Mouse (Mus musculus): Measurements from ENCODE around the gene Pth. TPM values are rescaled to one million over a fixed set of nuclear protein-coding genes. Genes with fewer than 3 reads are reported as not detected.

Gene Pth
- not detected for polyA plus RNA-seq (2017; shearing (Covaris generic))

DNA sequence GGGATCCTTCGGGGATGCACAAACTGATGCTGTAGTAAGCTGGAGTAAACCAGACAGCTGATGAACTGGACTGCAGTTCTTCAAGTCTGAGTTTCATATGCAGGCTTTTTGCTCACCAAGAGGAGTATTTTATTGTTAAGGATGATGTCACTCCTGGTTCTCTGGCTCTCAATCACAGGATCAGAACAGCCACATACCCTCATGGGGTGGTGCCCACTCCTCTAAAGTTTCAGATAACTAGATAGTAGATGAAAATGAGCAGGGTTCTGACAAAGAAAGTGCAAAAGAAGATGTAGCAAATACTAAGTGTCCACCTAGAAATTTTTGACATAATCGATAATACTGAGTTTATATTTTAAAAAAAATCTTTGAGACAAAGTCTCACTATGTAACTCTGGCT lies at the start of gene Pth:
TSS of gene Pth (minus strand) at position 101 of the 400 bp plus-strand sequence.

GRCm38 (mm10) chr7:113368746-113369619 lies 19.4 kb downstream of the Pth start, which contains the start of gene Btbd10:
Gene Btbd10, minus strand, starts transcription at chr7:113369392.

Other genes with a start within 250 kb of the Pth start
- gene Arntl, start 181.1 kb downstream of the Pth start, polyA plus RNA-seq (2017; shearing (Covaris generic)), result 30.4 TPM
- gene Btbd10, start 19.2 kb downstream of the Pth start, polyA plus RNA-seq (2017; shearing (Covaris generic)), result 28.2 TPM
- gene Far1, start 125.3 kb upstream of the Pth start, polyA plus RNA-seq (2017; shearing (Covaris generic)), result 93.5 TPM